Mouse (Mus musculus): ENCODE data around the gene Mpv17. TPM values are rescaled to one million over a fixed set of nuclear protein-coding genes. Genes with fewer than 3 reads are reported as not detected.
A peak's percentile ranks its signal among the peaks of the same experiment; 100 is the strongest.

Mpv17 gene
- 10 to 100 TPM; 46.2 to 50.8 TPM for total RNA-seq (2021)

- DNase-seq (ENCODE audit: low spot score in 2 of 2): peak; percentile 84 to 87
- intact Hi-C loops (cut with DNase I): no loop called here
Measured at GRCm38 (mm10) chr5:31154152-31154553, at the start of gene Mpv17. Gene Mpv17, minus strand, starts transcription at chr5:31154251.

- intact Hi-C loops (cut with DNase I): loop anchor here (1.0 kb wide), 1 partner anchor 10 kb away; the partner anchor contains the start of genes Eif2b4 and Snx17
Measured at GRCm38 (mm10) chr5:31202933-31203332, 48.9 kb upstream of the Mpv17 start.

GRCm38 (mm10) chr5:31201742-31202590, 47.9 kb upstream of the Mpv17 start, which contains the start of gene Zfp513:
Gene Zfp513, minus strand, starts transcription at chr5:31202303.
- peak; percentile 97 for DNase-seq (ENCODE audit: low spot score in 2 of 2)
- intact Hi-C loops (cut with DNase I): loop anchor here (1.0 kb wide), 1 partner anchor 9 kb away; the partner anchor contains the start of genes Eif2b4 and Snx17

More at GRCm38 (mm10) chr5:31202933-31203332, 48.9 kb upstream of the Mpv17 start:
- no peak for DNase-seq (ENCODE audit: low spot score in 2 of 2)

GRCm38 (mm10) chr5:31201042-31201741, 47.1 kb upstream of the Mpv17 start:
- intact Hi-C loops (cut with DNase I): no loop called here
- DNase-seq (ENCODE audit: low spot score in 2 of 2): no peak

GRCm38 (mm10) chr5:31200327-31200768, 46.3 kb upstream of the Mpv17 start:
- intact Hi-C loops (cut with DNase I): no loop called here
- DNase-seq (ENCODE audit: low spot score in 2 of 2): no peak

GRCm38 (mm10) chr5:31199893-31200292, 45.8 kb upstream of the Mpv17 start:
- DNase-seq (ENCODE audit: low spot score in 2 of 2): no peak
- intact Hi-C loops (cut with DNase I): loop anchor here (10.0 kb wide), 1 partner anchor 245 kb away; no protein-coding TSS in a partner anchor

GRCm38 (mm10) chr5:31199321-31199892, 45.4 kb upstream of the Mpv17 start:
- DNase-seq (ENCODE audit: low spot score in 2 of 2): no peak
- intact Hi-C loops (cut with DNase I): loop anchor here (10.0 kb wide), 1 partner anchor 245 kb away; no protein-coding TSS in a partner anchor

- intact Hi-C loops (cut with DNase I): loop anchor here (10.0 kb wide), 1 partner anchor 244 kb away; no protein-coding TSS in a partner anchor
Measured at GRCm38 (mm10) chr5:31198616-31199320, 44.7 kb upstream of the Mpv17 start.

GRCm38 (mm10) chr5:31198170-31198569, 44.1 kb upstream of the Mpv17 start:
- DNase-seq (ENCODE audit: low spot score in 2 of 2): no peak
- intact Hi-C loops (cut with DNase I): loop anchor here (10.0 kb wide), 1 partner anchor 243 kb away; no protein-coding TSS in a partner anchor

More at GRCm38 (mm10) chr5:31198616-31199320, 44.7 kb upstream of the Mpv17 start:
- no peak for DNase-seq (ENCODE audit: low spot score in 2 of 2)

- intact Hi-C loops (cut with DNase I): loop anchor here (10.0 kb wide), 1 partner anchor 242 kb away; no protein-coding TSS in a partner anchor
- DNase-seq (ENCODE audit: low spot score in 2 of 2): no peak
Measured at GRCm38 (mm10) chr5:31197072-31197471, 43.0 kb upstream of the Mpv17 start.

- intact Hi-C loops (cut with DNase I): loop anchor here (10.0 kb wide), 1 partner anchor 241 kb away; no protein-coding TSS in a partner anchor
- DNase-seq (ENCODE audit: low spot score in 2 of 2): no peak
Measured at GRCm38 (mm10) chr5:31196207-31196606, 42.2 kb upstream of the Mpv17 start.

GRCm38 (mm10) chr5:31195671-31196070, 41.6 kb upstream of the Mpv17 start:
- no peak for DNase-seq (ENCODE audit: low spot score in 2 of 2)

GRCm38 (mm10) chr5:31194486-31195485, 40.7 kb upstream of the Mpv17 start:
- DNase-seq (ENCODE audit: low spot score in 2 of 2): no peak
- intact Hi-C loops (cut with DNase I): loop anchor here (10.0 kb wide), 1 partner anchor 240 kb away; no protein-coding TSS in a partner anchor

More at GRCm38 (mm10) chr5:31195671-31196070, 41.6 kb upstream of the Mpv17 start:
- intact Hi-C loops (cut with DNase I): loop anchor here (10.0 kb wide), 1 partner anchor 241 kb away; no protein-coding TSS in a partner anchor

GRCm38 (mm10) chr5:31193631-31194281, 39.7 kb upstream of the Mpv17 start:
- intact Hi-C loops (cut with DNase I): loop anchor here (1.0 to 10.0 kb wide), 3 partner anchors 9 to 239 kb away; partner anchors contain the start of genes Gtf3c2 and Zfp513
- DNase-seq (ENCODE audit: low spot score in 2 of 2): no peak

- intact Hi-C loops (cut with DNase I): loop anchor here (1.0 to 10.0 kb wide), 3 partner anchors 9 to 238 kb away; partner anchors contain the start of genes Gtf3c2 and Zfp513
- peak; percentile 100 for DNase-seq (ENCODE audit: low spot score in 2 of 2)
Measured at GRCm38 (mm10) chr5:31192939-31193630, 39.0 kb upstream of the Mpv17 start, which contains the start of the genes Snx17 and Eif2b4. Gene Snx17, plus strand, starts transcription at chr5:31193227. Gene Eif2b4, minus strand, starts transcription at chr5:31193430.

Data from left cerebral cortex, postnatal 36 days (tissue).